Mouse (Mus musculus) bone marrow, adult 2 months (tissue): ENCODE data around the gene Tnni3k.

ENCODE experiments used
- CTCF ChIP-seq: fragments of 200-500 bp; IDR thresholded peaks from 2 replicates; pipeline ENCODE4 v1.5.1; 2011; ENCODE audit warnings: low read length, control low read depth; ENCODE audit not compliant: control insufficient read depth, insufficient read depth
- POLR2A ChIP-seq: fragments of 200-500 bp; IDR thresholded peaks from 2 replicates; pipeline ENCODE4 v1.6.1; 2011; ENCODE audit warnings: low read depth, mild to moderate bottlenecking, control low read depth, low read length, borderline replicate concordance; ENCODE audit not compliant: control insufficient read depth

DNA sequence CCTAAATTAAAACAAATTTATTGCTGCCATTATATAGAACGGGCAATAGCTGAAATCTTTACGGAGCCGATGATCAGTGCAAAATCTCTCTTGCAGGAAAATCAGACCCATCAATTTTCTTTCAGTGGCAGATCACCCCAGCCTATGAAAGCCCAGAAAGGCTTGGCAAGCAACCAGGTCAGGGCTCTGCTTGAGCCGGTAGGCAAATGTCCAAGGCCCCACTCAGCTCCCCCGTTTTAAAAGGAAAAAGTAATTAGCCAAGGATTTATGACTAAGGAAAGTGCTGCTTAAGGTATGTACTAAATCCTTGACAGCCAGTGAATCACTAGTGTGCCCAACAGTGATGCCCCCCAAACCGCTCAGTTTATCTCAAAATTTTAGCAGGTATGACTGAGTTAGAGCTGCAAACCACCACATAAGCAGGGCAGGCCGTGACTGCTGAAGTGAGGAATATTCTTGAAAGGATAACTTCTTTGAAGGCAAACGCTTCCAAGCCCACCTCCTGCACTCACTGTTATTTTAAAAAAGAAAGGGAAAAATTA, 254.2 kb downstream of the Tnni3k start:
- TF ChIP-seq CTCF: no peak
- TF ChIP-seq POLR2A: no peak
